Mouse (Mus musculus): ENCODE measurements at regions not wholly inside any gene's neighbourhood (a gene's known extent, or its start where the extent isn't known, plus 50 kb on each side); places are given as distances from the start of the nearest gene placed in this dataset.
A peak's percentile ranks its signal among the peaks of the same experiment; 100 is the strongest.

- no peak for DNase-seq (ENCODE audit: low spot score in 2 of 2)
Measured at GRCm38 (mm10) chr13:5769283-5770260, 91.7 kb upstream of the Klf6 start.

- no peak for DNase-seq (ENCODE audit: low spot score in 2 of 2)
Measured at GRCm38 (mm10) chr13:5773811-5774210, 87.5 kb upstream of the Klf6 start.

- DNase-seq (ENCODE audit: low spot score in 2 of 2), result no peak
Measured at GRCm38 (mm10) chr13:5778443-5779171, 82.7 kb upstream of the Klf6 start.

- DNase-seq (ENCODE audit: low spot score in 2 of 2), result peak in 1 of 2 experiments; percentile 32
Measured at GRCm38 (mm10) chr13:5779410-5779809, 81.9 kb upstream of the Klf6 start.

GRCm38 (mm10) chr13:5782540-5782939 lies 78.7 kb upstream of the Klf6 start:
- DNase-seq (ENCODE audit: low spot score in 2 of 2), result no peak

GRCm38 (mm10) chr13:5787114-5787513 lies 74.2 kb upstream of the Klf6 start:
- DNase-seq (ENCODE audit: low spot score in 2 of 2), result no peak

- DNase-seq (ENCODE audit: low spot score in 2 of 2), result no peak
Measured at GRCm38 (mm10) chr13:5789302-5789701, 72.0 kb upstream of the Klf6 start.

GRCm38 (mm10) chr13:5802079-5802478 lies 59.2 kb upstream of the Klf6 start:
- no peak for DNase-seq (ENCODE audit: low spot score in 2 of 2)

GRCm38 (mm10) chr13:5802826-5803225 lies 58.5 kb upstream of the Klf6 start:
- peak; percentile 22 to 33 for DNase-seq (ENCODE audit: low spot score in 2 of 2)

- DNase-seq (ENCODE audit: low spot score in 2 of 2), result peak; percentile 47 to 54
Measured at GRCm38 (mm10) chr13:5803540-5804380, 57.5 kb upstream of the Klf6 start.

GRCm38 (mm10) chr13:5804381-5804941 lies 56.8 kb upstream of the Klf6 start:
- no peak for DNase-seq (ENCODE audit: low spot score in 2 of 2)

- DNase-seq (ENCODE audit: low spot score in 2 of 2), result no peak
Measured at GRCm38 (mm10) chr13:5808380-5808779, 52.9 kb upstream of the Klf6 start.

Measured in natural killer cell, adult 2 months (primary cell).